Mouse (Mus musculus) fibroblast of lung, adult 2 months (primary cell): ENCODE results near the gene Cwc27.

Experiments used
- DNase-seq: peaks from one replicate; pipeline ENCODE4 v3.0.0-alpha.2; 2011; ENCODE audit warnings: low read depth

The Cwc27 gene

DNA sequence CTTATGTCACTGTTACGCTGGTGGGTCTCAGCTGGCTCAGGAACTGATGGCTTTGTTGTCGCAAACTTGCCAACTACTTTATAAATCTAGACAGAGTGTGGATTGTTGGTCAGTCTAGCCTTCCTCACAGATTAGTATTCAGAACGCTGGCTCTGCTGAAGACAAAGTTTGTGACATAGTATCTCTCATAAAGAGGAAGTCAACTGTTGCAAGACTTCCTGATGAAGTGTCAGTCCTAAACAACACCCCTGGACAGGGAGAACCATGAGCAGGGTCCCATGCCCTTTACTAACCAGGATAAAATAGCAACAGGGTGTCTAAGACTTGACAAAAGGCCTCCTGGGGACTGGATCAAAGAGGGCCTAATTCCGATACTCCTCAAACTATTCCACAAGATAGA lies 205.6 kb downstream of the Cwc27 start:
- no peak for DNase-seq

DNA sequence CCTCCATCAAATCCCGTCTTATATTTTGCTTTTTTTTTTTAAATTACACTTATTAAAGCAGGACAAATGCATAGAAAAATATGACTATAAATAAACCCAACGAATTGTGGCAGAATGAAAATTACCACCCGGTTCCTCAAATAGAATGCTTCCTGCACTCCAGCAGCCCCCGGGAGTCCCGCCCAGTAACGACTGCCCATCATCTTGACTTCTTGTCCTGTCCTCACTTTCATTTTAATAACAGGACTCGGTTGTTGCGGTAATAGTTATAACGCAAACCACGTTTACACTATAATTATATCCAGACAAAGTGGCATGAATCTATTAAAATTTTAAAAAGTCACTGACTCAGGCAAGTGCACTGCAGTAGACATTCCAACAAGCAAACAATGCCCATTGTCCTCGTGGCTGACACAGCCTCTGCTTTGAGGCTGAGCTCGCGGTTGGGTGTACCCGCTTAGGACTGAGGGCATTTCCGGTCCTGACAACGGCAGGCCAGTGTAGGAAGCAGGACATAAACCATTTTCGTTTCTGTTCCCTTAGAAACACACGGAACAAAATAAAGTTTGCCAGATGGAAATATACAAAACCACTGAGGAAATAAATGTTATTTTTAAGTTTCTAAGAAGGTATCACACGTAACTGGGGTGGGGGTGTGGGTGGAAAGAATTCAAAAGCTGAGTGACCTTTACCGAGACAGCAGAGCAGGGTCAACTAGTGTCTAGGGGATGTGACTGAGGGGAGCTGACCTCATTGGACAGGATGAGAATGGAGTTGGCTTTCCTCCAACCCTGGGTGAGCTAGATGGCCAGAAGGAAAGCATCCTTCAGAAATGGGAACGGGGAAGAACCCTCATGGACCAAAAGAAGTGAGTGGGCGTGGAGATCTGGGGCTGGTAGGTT lies 206.5 kb downstream of the Cwc27 start:
- peak; percentile 73 for DNase-seq

- DNase-seq: no peak
Measured at GRCm38 (mm10) chr13:104608516-104608915, 208.4 kb downstream of the Cwc27 start.

DNA sequence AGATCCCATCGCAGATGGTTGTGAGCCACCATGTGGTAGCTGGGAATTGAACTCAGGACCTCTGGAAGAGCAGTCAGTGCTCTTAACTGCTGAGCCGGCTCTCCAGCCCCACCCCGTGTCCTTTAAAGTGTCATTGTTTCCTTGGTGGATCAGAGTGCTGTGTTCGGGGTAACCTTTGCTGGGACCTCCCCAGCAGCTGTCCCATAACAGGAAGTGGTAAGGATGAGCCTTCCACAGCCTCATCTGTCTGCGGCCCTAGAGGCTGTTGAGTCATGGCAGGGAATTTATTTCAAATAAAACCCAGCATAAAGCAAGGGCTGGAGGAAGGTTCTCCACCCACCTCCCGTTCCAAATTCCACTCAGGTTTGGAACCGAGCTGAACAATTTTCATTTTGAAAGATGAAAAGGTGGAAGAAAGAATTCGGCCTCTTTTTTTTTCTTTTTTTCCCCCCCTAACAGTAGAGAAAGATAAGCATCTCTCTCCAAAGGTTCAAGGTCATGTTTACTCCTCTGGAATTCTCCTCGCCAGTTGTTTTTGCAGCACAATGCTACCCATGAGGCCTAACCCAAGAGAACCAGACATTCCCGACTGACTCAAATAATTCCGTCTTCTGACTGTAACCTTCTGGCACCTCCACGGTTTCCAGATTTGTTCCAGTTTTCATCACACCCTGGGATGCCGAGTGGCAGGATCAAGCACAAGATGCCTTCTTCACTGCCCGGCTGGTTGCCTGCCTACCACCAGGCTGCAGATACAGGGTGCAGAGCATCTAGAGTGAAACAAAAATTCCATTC lies 210.0 kb downstream of the Cwc27 start:
- DNase-seq: peak; percentile 76

DNA sequence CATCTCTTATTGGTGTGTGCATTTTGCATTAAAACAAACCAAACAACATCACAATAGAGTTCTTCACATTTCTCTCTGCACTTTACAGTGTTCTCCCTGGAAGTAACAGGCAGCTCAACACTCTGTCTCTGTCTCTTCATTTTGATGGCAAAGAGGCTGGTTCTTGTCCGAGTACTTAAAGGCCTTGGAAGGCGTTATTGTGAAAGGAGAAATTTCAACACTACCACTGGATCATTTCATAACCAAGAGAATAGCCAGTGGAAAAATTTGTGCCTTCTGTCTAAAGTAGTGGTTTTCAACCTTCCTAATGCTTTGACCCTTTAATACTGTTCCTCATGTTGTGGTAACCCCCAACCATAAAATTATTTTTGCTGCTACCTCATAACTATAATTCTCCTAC lies 211.8 kb downstream of the Cwc27 start:
- no peak for DNase-seq

DNA sequence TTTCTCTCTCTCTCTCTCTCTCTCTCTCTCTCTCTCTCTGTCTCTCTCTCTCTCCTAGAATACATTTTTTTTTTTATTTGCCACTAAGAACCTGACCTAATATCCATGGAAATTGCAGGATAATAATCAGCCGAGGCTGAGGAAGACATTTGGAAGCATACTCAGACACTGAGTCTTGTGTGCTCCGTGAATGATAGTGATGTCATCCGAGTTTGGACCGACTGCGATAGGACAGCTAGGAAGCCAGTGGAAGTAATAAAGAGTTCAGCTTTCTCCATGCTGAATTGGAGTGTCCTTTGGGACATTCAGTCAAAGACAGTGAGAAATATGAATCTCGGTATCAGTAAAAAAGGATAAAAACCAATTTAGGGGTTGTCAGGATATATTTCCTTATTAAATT lies 214.7 kb downstream of the Cwc27 start:
- DNase-seq: no peak

DNA sequence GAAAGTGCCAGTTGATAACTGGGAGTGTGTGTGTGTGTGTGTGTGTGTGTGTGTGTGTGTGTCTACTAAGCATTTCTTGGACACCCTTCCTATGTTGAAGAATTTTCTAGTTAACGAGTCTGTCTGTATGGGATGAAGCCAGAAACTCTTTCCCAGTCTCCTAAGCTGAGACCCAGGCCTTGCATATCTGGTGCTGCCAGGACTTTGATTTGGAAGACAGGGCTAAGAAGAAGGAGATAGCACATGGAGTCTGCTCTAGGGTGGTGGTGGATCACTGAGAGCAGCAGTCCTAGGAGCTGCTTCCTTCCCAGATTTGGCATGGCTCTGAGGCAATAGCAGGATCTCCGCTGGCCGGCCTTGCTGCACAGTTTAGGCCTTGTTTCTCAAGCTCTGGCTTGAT lies 215.2 kb downstream of the Cwc27 start:
- DNase-seq: no peak

GRCm38 (mm10) chr13:104596199-104596598 lies 220.7 kb downstream of the Cwc27 start:
- DNase-seq: no peak

- DNase-seq: no peak
Measured at GRCm38 (mm10) chr13:104594820-104595351, 222.1 kb downstream of the Cwc27 start.

GRCm38 (mm10) chr13:104590931-104591330 lies 226.0 kb downstream of the Cwc27 start:
- no peak for DNase-seq

- DNase-seq: no peak
Measured at GRCm38 (mm10) chr13:104590097-104590607, 226.8 kb downstream of the Cwc27 start.

DNA sequence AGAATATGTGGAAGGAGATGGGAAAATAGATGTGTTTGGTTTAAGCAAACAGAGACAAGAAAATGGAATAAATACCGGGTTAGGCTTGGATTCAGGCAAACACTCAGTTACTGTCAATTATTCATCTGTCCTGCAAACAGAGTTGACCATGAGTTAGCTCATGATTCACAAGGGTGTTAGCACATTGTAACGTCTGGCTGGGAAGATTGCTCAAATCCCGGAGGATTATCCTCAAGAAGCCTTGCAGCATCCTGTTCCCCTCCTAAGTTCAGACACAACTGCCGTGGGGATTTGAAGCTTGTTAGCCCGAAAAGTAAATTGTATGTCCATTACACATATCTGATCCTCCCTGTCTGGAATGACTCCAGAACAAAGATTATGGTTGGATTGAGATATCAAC lies 228.6 kb downstream of the Cwc27 start:
- peak; percentile 41 for DNase-seq
